Mouse (Mus musculus) right cerebral cortex, adult 18-20 months (tissue): ENCODE data around the gene Rbm17.
"Not testable (repeated sequence)": the region's sequence is repeated elsewhere in the genome, so short reads cannot be mapped to it uniquely, and the experiment has no call there.

Source experiments
- DNase-seq: peaks from one replicate; pipeline ENCODE4 v3.0.0; 2022; ENCODE audit warnings: mixed read lengths

Gene Rbm17

GRCm38 (mm10) chr2:11604053-11604452 lies at the start of gene Rbm17:
Gene Rbm17, minus strand, starts transcription at chr2:11604153.
- no peak for DNase-seq

- DNase-seq: no peak
These were observed 49.4 kb upstream of the Rbm17 start for GRCm38 (mm10) chr2:11653330-11653729.

DNA sequence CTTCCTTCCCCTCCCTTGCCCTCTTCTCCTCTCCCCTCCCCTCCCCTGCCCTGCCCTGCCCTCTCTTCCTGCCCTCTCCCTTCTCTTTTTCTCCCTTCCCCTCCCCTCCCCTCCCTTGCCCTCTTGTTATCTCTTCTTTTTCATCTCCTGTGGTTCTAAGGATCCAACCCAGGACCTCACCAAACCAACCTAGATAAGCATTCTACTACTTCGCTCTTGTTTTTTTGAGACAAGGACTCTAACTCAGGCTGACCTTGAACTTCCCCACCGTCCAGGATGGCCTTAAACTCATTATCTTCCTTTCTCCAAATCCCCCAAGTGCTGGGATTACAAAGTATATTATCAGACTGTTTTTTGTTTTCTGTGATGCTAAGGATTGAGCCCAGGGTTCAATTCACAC lies 48.8 kb upstream of the Rbm17 start:
- DNase-seq: no peak

DNA sequence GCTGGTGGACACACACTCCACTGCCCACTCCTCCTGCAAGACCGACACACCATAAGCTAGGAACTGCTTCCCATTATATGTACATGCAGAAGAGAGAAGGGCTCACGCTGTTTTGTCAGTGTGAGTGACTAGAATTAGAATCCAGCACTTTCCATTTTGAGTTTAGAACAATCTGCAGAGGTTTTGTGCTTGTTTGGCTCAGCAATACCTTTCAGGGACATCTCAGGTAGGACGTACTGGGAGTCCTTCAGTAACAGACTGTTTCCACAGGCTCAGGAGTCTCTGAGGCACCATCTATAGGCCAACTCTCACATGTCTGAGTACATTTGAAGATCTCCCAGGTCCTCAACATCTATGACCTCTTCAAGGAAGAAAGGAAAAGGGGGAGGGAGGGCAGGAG lies 48.2 kb upstream of the Rbm17 start:
- no peak for DNase-seq

DNA sequence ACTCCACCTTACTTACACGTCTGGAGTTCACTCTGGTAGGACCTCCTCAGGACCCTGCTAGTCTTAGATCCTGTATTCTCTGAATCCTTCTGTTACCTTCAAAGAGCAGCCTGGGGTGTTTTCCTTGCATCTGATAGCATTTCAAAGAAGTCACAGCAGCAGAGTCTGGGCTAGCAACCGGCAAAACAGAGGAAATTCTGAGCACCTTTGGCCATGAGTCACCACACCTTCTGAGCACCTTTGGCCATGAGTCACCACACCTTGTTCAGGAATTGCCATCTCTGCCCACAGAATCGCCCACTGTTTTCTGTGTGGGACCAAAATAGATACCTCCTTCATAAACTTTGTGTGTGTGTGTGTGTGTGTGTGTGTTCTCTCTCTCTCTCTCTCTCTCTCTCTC lies 47.5 kb upstream of the Rbm17 start:
- DNase-seq: no peak

DNA sequence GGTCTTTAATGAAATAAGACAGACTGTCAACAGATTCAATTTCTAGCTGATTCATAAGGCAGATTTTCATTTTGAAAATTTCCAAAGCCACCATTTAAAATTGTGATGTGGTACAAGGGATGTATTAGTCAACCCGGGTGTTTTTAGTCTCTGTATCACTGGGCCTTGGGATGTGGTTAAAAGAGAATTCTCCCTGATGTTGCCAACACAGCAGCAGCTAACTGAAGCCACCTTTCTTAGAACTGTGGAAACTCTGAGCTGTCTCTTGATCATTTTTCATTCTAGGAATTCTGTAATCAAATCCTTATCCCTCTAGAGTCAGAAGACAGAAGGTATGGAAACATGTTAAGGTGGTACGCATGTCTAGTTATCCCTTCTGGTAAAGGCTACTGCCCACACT lies 41.3 kb upstream of the Rbm17 start:
- no peak for DNase-seq

DNA sequence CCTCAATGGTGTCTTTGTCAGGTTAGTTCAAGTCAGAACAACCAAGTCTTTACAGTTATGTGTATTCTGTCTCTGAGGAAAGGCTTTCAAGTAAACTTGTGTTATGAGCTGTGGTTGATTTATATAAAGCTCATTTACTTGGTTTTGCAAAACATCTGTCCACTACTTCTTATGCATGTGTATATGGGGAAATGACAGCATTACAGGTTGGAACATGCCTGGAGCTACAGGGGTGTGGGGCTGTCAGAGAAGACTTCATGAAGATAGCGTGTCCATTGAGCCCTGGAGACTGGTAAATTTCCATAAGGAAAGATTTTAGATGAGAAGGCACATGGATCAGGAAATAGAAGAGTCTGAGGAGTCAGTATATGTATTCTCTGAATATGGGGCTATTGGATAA lies 40.1 kb upstream of the Rbm17 start:
- DNase-seq: no peak

GRCm38 (mm10) chr2:11642451-11642941 lies 38.5 kb upstream of the Rbm17 start, which contains the start of gene Il2ra:
Gene Il2ra, plus strand, starts transcription at chr2:11642807.
- DNase-seq: no peak

- DNase-seq: no peak
These were observed 33.2 kb upstream of the Rbm17 start for GRCm38 (mm10) chr2:11637115-11637514.

DNA sequence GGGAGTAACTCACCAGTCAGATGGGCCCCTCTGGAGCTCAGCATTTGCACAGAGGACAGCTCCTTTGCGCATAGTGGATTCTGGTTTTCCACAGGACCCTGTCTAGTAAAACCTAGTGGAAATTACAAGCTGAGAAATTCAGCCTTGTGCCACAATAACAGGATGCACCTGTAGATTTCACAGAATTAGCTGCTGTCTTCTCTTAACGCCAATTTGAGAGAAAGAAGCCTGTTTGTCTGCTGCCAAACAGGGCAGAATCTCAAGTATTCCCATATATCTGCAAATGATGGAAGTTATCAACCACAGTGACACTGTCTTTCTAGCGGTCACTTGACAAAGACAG lies 32.2 kb upstream of the Rbm17 start:
- no peak for DNase-seq

DNA sequence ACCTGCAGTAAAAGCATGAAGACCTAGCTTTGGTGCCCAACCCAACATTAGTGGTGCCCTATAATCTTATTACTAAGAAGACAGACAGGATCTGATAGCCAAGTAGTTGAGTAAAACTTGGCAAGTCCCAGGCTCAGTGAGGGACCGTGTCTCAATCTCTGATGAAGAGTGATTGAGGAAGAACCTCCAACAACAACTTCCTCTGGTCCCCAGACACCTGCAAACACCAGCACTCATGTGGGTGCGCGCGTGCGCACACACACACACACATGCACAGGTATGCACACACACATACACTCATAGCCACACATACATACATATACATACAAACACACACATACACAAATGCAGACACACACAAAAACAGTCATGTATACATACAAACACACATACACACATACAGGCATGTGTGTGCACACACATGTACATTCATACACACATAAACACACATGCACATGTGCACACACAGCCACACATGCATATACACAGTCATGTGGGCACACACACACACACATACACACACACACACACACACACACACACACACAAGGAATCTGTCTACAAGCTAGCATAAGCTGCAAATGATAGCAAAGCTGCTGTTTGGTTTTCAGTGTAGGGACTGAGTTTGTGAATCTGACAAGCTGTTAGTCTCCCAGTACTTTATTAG lies 31.7 kb upstream of the Rbm17 start:
- DNase-seq: no peak

DNA sequence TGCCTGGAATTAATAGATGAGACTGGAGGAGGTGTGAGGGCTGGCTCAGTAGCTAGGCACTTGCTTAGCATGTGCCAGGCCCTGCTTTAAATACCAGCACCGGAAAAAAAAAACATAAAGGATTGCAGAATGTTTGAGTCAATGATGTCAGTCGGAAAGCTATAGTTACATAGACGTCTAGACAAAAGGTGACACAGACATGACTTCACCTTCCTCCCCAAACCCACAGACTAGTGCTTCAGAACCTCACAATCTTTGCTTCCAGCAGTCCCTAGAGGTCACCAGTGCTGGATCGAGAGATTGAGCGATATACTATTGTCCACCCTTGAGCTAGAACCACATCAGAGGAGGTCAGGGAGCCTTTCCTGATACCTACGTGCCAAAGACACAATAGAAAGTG lies 31.1 kb upstream of the Rbm17 start:
- no peak for DNase-seq

DNA sequence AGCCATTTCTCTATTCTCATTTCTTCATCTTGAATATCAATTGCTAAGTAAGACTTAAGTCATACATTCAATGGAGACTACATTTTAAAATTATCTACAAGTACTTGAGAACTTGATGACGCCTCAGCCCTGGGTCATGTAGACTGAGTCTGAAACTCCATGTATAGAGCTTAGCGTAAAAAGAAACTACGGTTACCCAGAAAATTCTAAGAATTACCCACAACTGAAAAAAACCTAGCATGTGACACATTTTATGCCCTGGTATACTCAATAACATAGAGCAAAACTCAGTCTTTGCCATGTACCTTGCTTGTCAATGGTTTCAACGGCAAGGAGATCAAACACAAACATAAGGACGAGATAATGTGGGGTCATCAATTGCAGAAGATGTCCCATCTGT lies 21.9 kb upstream of the Rbm17 start, which contains the start of gene Gm17490:
Gene Gm17490 (minus strand): TSS at position 375 of the 400 bp plus-strand sequence.
- DNase-seq: no peak

DNA sequence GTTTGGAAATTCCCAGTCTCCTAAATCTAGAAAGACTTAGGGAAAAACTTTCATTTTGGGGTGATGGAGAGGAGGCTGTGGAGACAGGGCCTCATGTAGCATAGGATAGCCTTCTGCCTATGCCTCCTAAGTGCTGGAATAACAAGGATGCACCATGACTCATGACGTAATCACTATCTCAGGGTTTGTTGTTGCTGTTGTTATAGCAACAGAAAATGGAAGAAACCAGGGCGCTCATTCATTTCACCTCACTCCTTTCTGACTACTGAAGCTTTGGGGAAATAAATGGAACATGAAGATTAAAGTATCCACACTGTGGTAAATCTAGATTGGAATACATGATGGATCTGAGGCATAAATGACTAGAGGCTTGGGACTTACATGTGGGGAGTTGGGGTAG lies 19.8 kb upstream of the Rbm17 start:
- no peak for DNase-seq

DNA sequence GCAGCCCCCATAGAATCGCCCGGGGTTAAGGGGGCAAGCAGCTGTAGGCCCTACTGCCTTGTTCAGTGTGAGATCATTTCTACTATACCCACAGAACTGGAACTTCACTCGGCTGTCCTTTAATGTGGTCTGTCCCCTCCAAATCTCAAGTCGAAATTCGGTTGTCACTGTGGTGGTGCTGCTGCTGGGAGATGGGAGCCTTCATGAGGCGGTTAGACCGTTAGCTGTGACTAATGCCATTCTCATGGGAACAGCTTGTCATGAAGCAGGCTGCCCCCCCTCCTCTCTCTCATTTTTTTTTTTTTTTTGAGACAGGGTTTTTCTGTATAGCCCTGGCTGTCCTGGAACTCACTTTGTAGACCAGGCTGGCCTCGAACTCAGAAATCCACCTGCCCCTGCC lies 19.2 kb upstream of the Rbm17 start:
- DNase-seq: no peak

GRCm38 (mm10) chr2:11619598-11619997 lies 15.6 kb upstream of the Rbm17 start:
- DNase-seq: no peak

- no peak for DNase-seq
These were observed 12.9 kb upstream of the Rbm17 start for GRCm38 (mm10) chr2:11616846-11617245.

- DNase-seq: not testable (repeated sequence)
These were observed 9.0 kb upstream of the Rbm17 start for GRCm38 (mm10) chr2:11612939-11613338.

DNA sequence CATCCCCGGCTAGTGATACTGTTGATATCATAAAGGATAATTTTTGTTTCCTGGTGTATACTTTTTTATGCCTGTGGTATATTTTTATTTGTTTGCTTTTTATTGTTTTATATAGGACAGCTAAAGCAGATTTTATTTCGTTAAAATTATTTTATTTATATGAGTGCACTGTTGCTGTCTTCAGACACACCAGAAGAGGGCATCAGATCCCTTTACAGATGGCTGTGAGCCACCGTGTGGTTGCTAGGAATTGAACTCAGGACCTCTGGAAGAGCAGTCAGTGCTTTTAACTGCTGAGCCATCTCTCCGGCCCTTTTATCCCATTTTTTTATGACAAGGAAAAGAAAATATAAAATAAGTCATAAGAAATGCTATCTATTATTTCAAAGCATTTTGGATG lies 2.8 kb upstream of the Rbm17 start:
- DNase-seq: not testable (repeated sequence)

GRCm38 (mm10) chr2:11604911-11605310 lies 958 bp upstream of the Rbm17 start:
- no peak for DNase-seq

- DNase-seq: peak; percentile 95
These were observed 1.2 kb downstream of the Rbm17 start for GRCm38 (mm10) chr2:11602506-11603489.

DNA sequence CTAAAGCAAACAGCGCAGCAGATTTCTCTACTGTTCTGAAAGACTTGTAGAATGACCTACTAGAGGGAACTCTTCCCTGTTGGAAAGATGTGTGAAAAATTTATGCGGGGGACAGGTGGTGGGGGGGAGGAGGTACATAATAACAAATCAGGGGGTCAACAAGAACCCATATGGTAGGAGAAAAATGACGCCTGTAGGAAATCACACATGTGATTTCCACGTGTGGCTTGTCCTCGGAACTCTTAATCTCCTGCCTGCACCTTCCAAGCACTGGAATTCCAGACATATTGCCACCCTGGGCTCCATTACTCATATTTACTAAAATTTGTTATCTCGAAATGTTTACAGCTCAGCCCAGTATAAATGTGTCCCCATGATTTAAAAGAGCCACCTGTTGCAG lies 2.2 kb downstream of the Rbm17 start:
- no peak for DNase-seq

DNA sequence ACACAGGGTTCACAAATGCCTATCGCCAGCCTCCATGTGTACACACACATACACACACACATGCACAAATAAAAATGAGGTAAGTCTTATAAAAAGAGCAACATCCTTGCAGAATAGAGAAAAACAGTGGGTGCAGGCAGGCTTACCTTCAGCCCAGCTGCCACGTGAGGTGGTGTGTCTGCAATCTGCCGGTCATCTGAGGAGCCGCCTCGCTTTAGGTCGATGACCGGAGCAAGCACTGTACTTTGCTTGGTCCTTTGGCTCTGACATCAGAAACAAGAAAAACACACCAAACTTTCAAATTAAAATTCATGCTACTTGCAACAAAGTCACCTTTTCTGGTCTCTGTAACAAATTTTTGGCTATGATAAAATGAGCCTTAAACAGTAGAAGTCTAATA lies 6.0 kb downstream of the Rbm17 start:
- no peak for DNase-seq

DNA sequence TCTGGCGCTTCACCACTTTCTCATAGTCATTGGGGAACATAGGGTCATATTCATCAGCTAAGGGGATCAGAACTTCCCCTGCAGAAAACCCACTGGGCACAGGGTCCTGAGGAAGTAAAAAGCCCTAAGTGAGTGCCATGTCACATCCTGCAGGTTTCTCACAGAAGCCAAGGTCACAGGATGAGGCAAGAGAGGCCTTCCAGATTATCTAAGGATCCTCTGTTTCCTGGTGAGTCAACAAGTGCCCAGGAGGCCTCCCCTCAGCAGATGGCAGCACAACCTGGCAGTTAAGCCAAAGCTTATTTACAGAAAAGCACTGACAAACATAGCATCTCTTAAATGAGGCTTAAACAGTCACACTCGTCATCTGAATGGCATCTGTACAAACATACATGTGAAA lies 7.3 kb downstream of the Rbm17 start:
- DNase-seq: no peak
